Mouse (Mus musculus): ENCODE measurements around the gene Zfp84.

DNA sequence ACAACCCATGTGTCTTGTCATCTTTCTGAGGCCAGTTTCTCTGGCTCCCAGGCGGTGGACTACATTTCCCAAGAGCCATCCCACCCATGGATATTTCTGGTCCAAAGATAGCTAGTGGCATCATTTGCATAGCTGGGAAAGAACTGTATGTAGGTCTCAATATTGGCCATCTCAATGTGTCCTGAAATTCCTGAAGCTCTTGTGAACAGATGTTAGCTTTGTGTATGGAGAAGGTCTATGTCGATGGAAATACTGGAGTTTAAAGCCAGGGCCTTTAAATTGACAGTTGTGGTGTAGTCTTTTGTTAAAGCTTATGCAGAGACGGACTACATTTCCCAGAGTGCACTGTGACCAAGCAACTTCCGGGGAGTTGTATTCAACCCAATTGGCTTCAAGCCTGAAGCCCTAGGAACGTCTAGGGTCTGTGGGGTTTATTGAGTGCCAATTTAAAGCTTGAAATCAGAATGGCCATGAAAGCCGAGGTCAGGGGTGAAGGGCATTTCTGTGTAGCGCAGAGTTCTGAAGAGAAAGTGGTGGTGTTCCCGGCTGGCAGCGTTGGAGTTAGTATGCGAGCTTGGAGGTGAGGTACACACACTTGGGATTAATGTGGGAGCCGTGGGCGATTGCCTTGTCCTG is 50.4 kb downstream of the Zfp84 start:
- TF ChIP-seq POLR2A (IDR thresholded peaks at IDR 0.05; ENCODE audit: borderline replicate concordance, extremely low read depth, low read depth, low read length) (no peak), CTCF (IDR thresholded peaks at IDR 0.05; ENCODE audit: insufficient read depth, low read length) (no peak)

All from lung, adult 2 months (tissue).